Mouse (Mus musculus) embryonic stem cell, embryonic (primary cell): ENCODE measurements around the gene Vsx1.

Experiments
- CTCF ChIA-PET, 4 experiments: fragments of 300-600 bp in 2 of 4; fragments of 350-600 bp in 2 of 4; sonication (Branson Sonifier 250); formaldehyde crosslinking; loops; one replicate each; lab custom pipeline; 2022; ENCODE audit warnings: inconsistent platforms in 2 of 4; lab: Charles Lee
- POLR2A ChIA-PET, 4 experiments: fragments of 300-600 bp in 2 of 4; fragments of 350-600 bp in 2 of 4; sonication (Branson Sonifier 250); formaldehyde crosslinking; loops; one replicate each; lab custom pipeline; 2022; ENCODE audit warnings: antibody characterized with exemption in 4 of 4, inconsistent platforms in 1 of 4; lab: Charles Lee

The Vsx1 gene

DNA sequence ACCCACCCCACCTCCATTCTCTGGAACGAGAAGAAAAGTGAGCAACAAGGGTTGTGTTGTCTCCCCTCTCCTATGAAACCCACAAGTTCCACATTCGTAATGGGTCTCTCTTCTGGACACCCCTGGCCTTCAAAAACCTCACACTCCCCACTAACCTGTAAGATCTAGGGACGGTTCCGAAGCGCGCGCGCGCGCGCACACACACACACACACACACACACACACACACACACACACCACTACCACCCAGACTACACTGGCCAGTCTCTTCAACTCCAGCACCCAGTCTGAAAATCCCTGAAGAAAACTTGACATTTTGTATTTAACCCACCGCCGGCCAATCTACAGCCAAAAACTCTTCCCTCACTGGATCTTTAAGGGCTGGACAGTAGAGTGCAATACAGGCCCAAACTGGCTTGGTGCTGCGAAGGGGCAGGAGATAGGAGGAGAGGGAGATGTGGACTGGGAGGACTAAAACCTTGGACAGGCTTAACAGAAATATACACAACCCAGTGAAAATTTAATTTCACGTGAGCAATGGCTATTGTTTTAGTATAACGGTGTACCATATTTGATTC lies at the start of gene Vsx1:
Gene Vsx1, minus strand, starts transcription at position 138 of the 578 bp plus-strand sequence.
- ChIA-PET CTCF (interaction anchor here in 3 of 4 experiments (0.6 to 2.1 kb wide), 6 partner anchors 10 to 74 kb away, joined by 3 to 16 read pairs (median 6); partner anchors contain the start of gene Entpd6 (in 1 of the 3)), POLR2A (interaction anchor here in 3 of 4 experiments (0.6 to 2.2 kb wide), 6 partner anchors 10 to 350 kb away, joined by 3 to 10 read pairs (median 4); partner anchors contain the start of genes Acss1 (in 1 of the 3), Entpd6 (in 1 of the 3), Nanp (in 1 of the 3) and Ninl (in 1 of the 3))

DNA sequence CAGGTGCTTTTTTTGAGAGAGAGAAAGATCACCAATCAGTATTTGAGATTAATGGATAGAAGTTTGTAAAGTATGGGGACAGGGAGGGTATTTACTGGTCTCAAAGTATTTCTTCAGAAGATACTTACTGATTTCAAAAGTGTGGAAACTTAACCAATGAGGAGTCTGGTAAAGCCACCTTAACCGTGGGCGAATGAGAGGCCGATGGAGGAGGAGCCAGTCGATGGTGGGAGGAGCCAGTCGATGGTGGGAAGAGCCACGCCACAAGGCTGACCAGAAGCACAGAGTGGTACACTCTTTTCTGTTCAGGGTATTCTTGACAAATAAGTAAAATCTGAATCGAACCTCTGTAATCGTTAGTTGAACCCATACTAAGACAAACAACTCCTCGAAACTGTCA lies 48.7 kb upstream of the Vsx1 start:
- POLR2A ChIA-PET = interaction anchor here in 3 of 4 experiments (0.7 to 3.0 kb wide), 8 partner anchors 10 to 557 kb away, joined by 3 to 18 read pairs (median 4); partner anchors contain the start of genes Entpd6 (in 2 of the 3), Abhd12 (in 1 of the 3), Acss1 (in 1 of the 3) and Gm14139 (in 1 of the 3)
- CTCF ChIA-PET = interaction anchor here in 1 of 4 experiments (3.8 kb wide), 1 partner anchor 10 kb away, joined by 22 read pairs; the partner anchor contains the start of gene Entpd6

DNA sequence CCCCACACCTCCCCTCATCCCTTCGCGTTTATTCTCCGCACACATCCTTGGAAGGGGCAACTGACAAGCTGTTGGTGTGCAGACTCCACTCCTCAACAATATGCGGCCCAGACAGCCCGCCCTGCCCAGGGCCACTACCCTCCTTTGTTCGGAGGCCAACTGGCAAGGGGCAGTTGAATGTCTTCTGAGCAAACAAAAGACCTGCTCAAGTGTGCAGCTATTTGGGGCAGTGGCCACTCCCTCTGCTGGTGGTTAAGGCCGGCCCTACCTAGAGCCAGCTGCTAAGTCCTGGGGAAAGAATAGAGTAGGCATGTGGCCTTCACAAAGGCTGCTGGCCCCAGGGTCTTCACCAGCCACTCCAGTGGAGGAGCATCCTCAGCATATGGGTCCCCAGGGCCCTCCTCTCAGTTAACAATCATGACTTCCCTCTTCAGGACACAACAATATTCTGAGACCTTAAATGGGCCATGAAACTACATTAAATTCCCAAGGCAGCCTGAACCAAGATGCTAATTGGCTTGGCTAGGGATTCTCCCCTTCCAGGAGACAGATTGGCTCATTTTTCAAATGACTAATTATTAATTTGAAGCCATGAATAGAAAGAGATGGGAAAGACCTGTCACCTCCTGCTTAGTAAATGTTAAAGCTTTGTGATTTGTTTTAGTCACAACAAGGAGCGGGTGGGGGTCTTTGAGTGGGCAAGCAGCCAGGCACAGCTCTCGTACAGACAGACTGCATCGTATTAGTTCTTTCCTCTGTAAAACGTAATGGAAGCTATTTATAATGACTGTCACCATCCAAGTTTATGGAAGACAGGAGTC lies 46.8 kb upstream of the Vsx1 start:
- CTCF ChIA-PET = interaction anchor here (0.7 to 3.8 kb wide), 8 partner anchors 12 to 1393 kb away, joined by 3 to 22 read pairs (median 4); partner anchors contain the start of gene Entpd6 (in 2 of the 4)
- POLR2A ChIA-PET = interaction anchor here in 3 of 4 experiments (0.6 to 3.0 kb wide), 26 partner anchors 8 to 173 kb away, joined by 3 to 18 read pairs (median 4); partner anchors contain the start of genes Entpd6 (in 2 of the 3), Abhd12 (in 1 of the 3) and Apmap (in 1 of the 3)

DNA sequence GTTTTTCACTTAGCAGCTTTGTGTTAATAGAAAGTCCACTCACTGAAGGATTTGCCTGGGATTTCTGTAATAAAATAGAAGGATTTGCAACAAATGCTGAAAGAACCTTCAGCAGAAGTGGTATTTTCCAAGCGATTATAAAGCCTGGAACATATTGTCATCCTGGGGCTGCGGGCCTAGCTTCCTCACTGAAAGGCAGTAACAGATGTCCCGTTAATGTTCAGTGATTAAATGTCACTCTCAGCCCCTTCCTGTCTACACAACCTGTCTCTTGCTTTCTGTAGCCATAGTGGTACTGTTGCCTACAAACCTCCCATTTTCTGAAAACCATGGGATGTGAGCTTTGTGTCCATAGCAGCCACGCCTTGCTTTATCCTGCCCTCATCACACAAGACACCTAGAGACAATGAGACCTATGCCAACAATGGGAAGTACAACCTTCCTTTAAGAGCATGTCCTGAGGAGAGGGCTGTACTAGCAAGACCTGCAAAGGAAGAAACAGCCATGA lies 23.1 kb upstream of the Vsx1 start:
- CTCF ChIA-PET = interaction anchor here in 1 of 4 experiments (1.0 kb wide), 1 partner anchor 37 kb away, joined by 3 read pairs; no protein-coding TSS in a partner anchor
- POLR2A ChIA-PET = interaction anchor here in 2 of 4 experiments (1.0 to 1.1 kb wide), 2 partner anchors 23 to 52 kb away, joined by 3 read pairs; no protein-coding TSS in a partner anchor

DNA sequence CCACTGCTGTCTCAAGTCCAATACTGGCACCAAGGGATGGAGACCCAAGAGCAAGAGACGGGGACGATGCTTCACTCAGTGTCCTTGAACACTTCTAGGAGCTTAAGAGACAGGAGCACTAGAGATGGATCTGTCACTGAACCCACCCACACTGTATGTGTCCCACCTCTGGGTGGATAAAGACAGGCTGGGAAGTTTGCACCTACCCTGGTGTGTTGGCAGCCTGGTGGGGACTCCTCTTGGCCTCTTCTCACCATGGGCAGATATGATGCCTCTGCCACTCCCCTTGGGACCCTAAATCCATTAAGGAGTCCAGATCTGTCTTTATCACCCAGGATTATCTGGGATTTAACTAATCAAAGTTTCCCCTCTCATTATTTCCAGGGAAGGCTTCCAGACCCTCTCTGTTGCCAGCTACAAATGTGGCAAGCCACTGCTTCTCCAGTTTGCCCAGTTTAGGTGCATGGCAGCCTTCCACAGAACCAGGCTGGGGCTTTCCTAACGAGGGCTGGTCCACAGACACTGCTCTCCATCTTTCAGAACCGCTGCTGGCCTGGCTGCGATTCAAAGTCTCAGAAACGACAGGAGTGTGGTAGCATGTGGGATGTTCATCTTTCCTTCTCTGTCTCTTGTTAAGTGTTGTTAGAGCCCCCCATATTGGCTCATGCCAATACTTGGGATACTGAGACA lies 2.5 kb upstream of the Vsx1 start:
- ChIA-PET POLR2A (interaction anchor here in 2 of 4 experiments (0.7 to 1.1 kb wide), 2 partner anchors 24 to 106 kb away, joined by 3 to 5 read pairs; no protein-coding TSS in a partner anchor), CTCF (no interaction called here)

DNA sequence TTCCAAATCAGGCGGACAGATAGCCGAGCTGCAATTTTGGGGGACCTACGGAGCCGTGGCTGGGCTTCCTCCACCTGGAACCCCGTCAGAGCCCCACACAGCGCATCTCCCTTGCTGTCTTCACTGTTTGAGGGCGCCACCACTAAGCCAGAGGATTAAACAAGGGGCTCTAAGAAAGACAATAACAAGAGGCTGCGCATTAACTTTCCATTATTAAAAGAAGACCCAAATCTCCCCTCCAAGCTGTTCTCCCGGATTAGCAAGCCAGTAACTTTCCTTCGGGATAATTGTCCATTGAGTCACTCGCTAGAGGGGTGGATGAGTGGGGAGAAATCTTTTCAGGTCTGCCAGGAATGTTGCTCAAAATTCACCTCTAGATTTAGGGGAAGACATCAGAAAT lies 1.1 kb upstream of the Vsx1 start:
- CTCF ChIA-PET = interaction anchor here in 1 of 4 experiments (1.0 kb wide), 1 partner anchor 12 kb away, joined by 6 read pairs; no protein-coding TSS in a partner anchor

DNA sequence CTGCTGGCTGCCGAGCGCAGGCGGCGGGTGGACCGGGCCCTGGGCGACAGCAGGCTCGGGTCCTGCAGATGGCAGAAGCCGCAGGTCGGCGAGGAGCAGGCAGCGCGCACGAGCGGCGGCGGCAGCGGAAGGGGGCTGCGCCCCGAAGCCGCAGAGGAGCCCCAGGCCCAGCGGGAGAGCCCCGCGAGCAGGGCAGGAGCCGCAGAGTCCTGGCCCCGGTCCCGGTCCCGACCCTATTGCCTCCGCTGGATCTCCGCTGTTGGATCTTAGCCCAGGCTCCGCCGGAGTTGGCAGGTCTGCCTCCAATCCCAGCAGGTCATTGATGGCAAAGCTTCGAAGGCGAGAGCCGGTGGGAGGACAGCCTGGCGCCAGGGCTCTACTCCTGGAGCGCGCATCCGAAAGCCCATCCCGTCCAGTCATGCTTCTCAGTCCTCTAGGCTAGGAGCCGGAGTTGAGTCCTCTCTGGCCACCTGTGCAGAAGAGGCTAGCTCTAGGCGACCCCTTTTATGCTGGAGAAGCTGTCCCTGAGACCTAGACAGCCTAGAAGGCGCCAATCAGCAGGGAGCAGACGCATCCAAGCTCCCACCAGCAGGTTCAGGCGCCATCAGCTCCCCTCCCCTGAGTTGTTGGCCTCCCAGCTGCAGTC lies 496 bp downstream of the Vsx1 start:
- ChIA-PET CTCF (interaction anchor here in 3 of 4 experiments (0.6 to 2.1 kb wide), 5 partner anchors 10 to 60 kb away, joined by 3 to 9 read pairs (median 4); partner anchors contain the start of gene Entpd6 (in 1 of the 3)), POLR2A (interaction anchor here in 3 of 4 experiments (0.6 to 2.2 kb wide), 6 partner anchors 11 to 215 kb away, joined by 3 to 10 read pairs (median 4); partner anchors contain the start of genes Acss1 (in 1 of the 3) and Entpd6 (in 1 of the 3))

More for the DNA sequence above, 1.1 kb upstream of the Vsx1 start:
- POLR2A ChIA-PET = interaction anchor here in 1 of 4 experiments (1.2 kb wide), 1 partner anchor 57 kb away, joined by 3 read pairs; no protein-coding TSS in a partner anchor

DNA sequence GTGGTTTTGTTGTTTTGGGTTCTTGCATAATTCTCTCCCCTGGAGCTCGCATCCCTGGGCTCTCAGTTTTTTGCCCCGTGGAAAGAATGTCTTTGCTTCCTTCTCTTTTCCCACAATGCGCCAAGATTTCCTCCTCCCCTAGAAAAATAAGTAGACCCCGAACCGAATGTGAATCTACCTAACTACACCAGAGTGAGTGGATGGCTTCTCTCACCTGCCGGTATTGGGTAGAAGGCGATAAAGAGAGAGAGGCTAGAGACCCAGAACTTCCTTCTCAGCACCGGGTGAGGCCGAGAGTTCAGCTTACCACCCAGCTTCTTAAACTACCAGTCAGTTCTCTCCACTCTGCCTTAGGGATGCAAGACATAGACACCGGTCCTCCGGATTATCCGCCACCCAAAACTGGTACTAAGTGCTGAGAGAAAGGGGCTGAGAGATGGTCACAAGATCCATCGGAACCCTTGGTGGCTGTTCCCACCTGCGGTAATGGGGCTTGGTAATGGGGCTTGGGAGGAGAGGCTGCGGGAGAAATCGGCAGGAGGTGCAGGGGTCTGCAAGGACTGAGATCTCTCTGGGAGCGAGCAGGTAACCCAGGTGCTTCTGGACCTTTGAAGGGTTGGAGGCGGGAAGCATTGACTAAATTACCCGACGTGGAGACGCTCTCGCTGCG lies 1.2 kb downstream of the Vsx1 start:
- ChIA-PET POLR2A (interaction anchor here in 3 of 4 experiments (0.6 to 2.2 kb wide), 6 partner anchors 14 to 61 kb away, joined by 3 to 10 read pairs (median 6); partner anchors contain the start of genes Acss1 (in 1 of the 3) and Entpd6 (in 1 of the 3)), CTCF (interaction anchor here in 3 of 4 experiments (1.0 to 2.1 kb wide), 5 partner anchors 9 to 73 kb away, joined by 3 to 9 read pairs (median 4); no protein-coding TSS in a partner anchor)

DNA sequence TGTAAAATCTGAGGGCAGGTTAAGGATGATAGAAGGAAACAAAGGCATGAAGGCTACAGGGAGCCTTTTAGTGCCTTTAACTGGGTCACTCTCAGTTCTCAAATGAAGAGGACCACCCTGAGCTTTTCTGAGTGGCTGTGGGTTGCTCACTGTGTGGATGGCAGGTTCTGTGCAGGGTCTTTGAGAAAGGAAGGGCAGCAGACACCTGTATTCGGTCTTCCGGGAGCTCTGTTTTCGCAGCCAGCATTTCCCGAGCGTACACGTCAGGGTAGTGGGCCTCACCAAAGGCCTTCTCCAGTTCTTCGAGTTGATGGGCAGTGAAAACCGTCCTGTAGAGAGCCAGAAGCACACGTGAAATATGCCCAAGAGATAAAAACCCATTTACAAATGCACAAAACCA lies 3.8 kb downstream of the Vsx1 start:
- CTCF ChIA-PET = no interaction called here
- POLR2A ChIA-PET = interaction anchor here in 1 of 4 experiments (0.6 kb wide), 1 partner anchor 65 kb away, joined by 3 read pairs; no protein-coding TSS in a partner anchor

DNA sequence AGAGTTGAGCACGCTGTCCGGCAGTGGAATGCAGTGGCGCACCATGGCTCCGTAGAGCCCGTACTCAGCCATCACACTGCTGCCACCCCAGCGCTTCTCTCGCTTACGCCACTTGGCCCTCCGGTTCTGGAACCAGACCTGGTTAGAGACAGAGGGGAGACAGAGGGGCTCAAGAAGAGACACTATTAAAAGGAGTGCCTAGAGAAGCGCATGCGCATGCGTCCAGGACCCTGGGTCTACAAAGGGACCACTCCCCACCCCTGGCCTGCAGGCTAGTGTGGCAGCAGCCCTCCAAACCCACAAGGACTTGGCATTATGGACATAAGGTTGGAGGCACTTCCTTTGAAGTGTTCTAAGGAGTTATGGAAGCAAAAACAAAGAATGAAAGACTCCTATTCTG lies 4.7 kb downstream of the Vsx1 start:
- ChIA-PET POLR2A (no interaction called here), CTCF (no interaction called here)

DNA sequence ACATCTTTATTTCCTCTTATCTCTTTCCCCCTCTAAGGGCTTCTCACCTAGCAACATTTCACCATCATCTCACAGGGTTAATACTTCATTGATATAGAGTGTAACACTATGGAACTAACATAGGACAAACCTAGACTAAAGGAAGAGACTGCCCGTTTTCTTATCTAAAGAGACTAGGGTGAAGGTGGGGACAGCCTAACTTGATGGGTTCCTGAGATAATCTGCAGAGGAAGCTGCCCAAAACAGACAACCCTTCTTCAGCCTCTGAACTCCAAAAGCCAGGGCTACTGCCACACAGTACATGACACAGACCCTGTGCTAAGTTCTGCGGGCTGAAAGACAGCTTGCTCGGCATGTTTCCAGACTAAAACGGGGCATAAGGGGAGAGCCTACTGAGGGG lies 7.6 kb downstream of the Vsx1 start:
- POLR2A ChIA-PET = interaction anchor here in 3 of 4 experiments (0.6 to 1.8 kb wide), 7 partner anchors 14 to 357 kb away, joined by 3 to 7 read pairs (median 4); partner anchors contain the start of genes Entpd6 (in 2 of the 3), Nanp (in 1 of the 3) and Ninl (in 1 of the 3)
- CTCF ChIA-PET = interaction anchor here in 3 of 4 experiments (0.5 to 1.2 kb wide), 3 partner anchors 54 to 231 kb away, joined by 3 to 5 read pairs (median 3); no protein-coding TSS in a partner anchor

DNA sequence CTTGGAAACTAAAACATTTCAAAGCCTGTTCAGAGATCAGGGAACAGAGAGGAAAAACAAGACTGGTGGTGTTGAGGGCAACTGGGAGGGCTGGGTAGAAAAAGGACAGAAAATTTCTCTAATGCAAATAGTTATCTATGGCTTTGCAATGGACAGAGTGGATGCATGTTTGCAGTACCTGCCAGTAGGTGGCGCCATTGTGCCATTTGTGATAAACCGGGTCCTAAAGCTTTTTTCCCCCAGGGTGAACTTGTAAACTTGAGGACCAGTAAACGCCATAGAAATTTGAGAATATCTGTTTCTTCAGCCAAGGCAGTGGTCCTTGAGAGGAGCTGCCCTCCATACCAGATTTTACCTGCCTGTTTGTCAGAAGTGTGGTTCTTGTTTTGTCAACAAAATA lies 10.8 kb downstream of the Vsx1 start:
- POLR2A ChIA-PET = interaction anchor here in 3 of 4 experiments (1.0 to 1.7 kb wide), 5 partner anchors 57 to 83 kb away, joined by 3 to 8 read pairs (median 5); partner anchors contain the start of gene Entpd6 (in 2 of the 3)
- CTCF ChIA-PET = interaction anchor here (0.6 to 2.0 kb wide), 42 partner anchors 9 to 125 kb away, joined by 3 to 18 read pairs (median 4); partner anchors contain the start of genes Entpd6 (in 4 of the 4), Vsx1 (in 2 of the 4), Acss1 (in 1 of the 4) and Apmap (in 1 of the 4)

DNA sequence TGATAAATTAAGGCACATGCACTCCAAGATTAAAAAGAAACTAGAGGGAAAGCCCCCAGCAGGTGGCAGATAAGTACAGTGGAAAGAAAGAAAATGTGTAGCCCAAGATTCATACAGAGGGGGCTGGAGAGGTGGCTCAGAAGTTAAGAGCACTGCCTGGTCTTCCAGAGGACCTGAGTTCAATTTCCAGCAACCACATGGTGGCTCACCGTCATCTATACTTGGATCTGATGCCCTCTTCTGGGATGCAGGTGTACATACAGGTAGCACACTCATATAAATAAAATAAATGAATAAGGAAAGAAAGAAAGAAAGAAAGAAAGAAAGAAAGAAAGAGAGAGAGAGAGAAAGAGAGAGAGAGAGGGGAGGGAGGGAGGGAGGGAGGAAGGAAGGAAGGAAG lies 13.6 kb downstream of the Vsx1 start:
- POLR2A ChIA-PET = interaction anchor here in 3 of 4 experiments (0.7 to 21.1 kb wide), 12 partner anchors 10 to 234 kb away, joined by 3 to 471 read pairs (median 10); partner anchors contain the start of genes Apmap (in 2 of the 3) and Entpd6 (in 1 of the 3)
- CTCF ChIA-PET = interaction anchor here (0.7 to 2.3 kb wide), 28 partner anchors 10 to 117 kb away, joined by 3 to 18 read pairs (median 5); partner anchors contain the start of genes Apmap (in 2 of the 4), Entpd6 (in 2 of the 4) and Vsx1 (in 1 of the 4)

DNA sequence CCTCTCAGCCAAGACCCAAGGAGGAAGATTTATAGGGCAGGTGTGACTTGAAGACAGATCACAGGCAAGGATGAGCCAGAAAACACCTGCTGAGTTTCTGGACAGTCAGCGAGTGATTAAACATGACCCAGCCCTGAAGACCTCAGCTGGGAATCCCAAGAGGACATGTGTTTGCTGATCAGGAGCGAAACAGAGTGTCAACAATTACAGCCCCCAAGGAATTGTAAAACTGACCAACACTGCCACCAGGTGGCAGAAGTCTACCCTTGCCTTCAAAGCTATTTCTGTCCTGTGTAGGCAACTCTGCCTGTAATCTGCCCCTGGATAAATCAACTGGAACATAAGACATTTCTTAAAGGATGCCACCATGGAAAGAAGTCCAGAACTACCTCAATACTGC lies 14.3 kb downstream of the Vsx1 start:
- CTCF ChIA-PET = interaction anchor here (0.6 to 2.3 kb wide), 36 partner anchors 9 to 545 kb away, joined by 3 to 18 read pairs (median 4); partner anchors contain the start of genes Apmap (in 3 of the 4), Entpd6 (in 2 of the 4) and Vsx1 (in 1 of the 4)
- POLR2A ChIA-PET = interaction anchor here (0.7 to 21.1 kb wide), 13 partner anchors 9 to 234 kb away, joined by 3 to 471 read pairs (median 10); partner anchors contain the start of genes Apmap (in 2 of the 4) and Entpd6 (in 1 of the 4)

DNA sequence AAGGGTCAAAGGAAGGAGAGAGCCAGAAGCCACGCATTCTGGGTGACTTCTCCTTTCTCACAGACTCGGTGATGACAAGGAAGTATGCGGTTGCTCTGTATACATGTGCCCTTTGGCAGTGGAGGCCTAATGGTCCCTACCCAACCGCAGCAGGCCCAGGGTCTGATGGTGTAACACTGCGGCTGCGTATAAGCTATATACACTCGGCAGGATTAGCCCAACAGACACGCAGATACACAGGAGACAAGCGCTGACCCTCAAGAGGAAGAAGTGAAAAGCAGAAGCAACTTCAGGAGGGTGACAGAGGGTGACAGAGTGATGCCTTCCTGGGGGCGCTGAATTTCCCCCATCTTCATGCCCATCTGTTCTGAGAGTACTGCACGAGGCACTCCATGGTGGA lies 15.2 kb downstream of the Vsx1 start:
- CTCF ChIA-PET = interaction anchor here in 2 of 4 experiments (0.9 to 2.3 kb wide), 13 partner anchors 15 to 141 kb away, joined by 3 to 18 read pairs (median 9); partner anchors contain the start of genes Apmap (in 2 of the 2), Entpd6 (in 1 of the 2) and Vsx1 (in 1 of the 2)

More for the DNA sequence above, 15.2 kb downstream of the Vsx1 start:
- POLR2A ChIA-PET = interaction anchor here (0.8 to 21.1 kb wide), 10 partner anchors 8 to 75 kb away, joined by 3 to 471 read pairs (median 11); partner anchors contain the start of genes Apmap (in 2 of the 4) and Entpd6 (in 1 of the 4)
